Mouse (Mus musculus) megakaryocyte progenitor cell, adult 5-6 weeks (primary cell): Measurements from ENCODE around the gene Lrrc29. TPM values are rescaled to one million over a fixed set of nuclear protein-coding genes. Genes with fewer than 3 reads are reported as not detected.

Source experiments
- ATAC-seq: replicated peaks from 2 replicates; pipeline ENCODE4 v1.8.0; 2016; ENCODE audit warnings: mild to moderate bottlenecking, moderate TSS enrichment, inconsistent platforms; ENCODE audit not compliant: poor library complexity
- total RNA-seq, 2 experiments: library from RNA; stranded (forward) in 1 of 2; stranded (reverse) in 1 of 2; fragments of 157-497, 149-512 nt in 1 of 2; fragments of 200-1000 nt in 1 of 2; gene quantifications; 2 replicates each; pipeline versions ENCODE4 v1.2.3 to v1.2.4; 2015 to 2017

The Lrrc29 gene
- total RNA-seq, 2 experiments from 2014 or later: 1.3 to 2.0 TPM

DNA sequence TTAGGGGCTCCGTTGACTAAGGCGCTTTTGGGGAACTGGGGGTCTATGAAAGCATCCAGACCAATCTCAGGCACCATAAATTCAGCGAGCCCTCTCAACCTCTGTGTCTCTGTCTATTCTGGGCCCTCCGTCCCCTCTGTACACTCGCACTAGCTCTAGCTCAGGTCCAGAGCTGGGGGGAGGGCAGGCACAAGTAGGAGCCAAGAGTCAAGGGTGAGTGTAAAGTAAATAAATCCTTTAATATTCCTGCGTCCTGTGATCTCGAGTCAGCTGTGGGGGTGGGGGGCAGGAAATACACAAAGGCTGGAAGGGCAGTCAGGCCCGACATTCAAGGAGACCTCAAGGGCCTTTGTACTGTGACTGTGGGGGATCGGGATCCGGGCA lies 57.0 kb downstream of the Lrrc29 start:
- ATAC-seq: no peak

DNA sequence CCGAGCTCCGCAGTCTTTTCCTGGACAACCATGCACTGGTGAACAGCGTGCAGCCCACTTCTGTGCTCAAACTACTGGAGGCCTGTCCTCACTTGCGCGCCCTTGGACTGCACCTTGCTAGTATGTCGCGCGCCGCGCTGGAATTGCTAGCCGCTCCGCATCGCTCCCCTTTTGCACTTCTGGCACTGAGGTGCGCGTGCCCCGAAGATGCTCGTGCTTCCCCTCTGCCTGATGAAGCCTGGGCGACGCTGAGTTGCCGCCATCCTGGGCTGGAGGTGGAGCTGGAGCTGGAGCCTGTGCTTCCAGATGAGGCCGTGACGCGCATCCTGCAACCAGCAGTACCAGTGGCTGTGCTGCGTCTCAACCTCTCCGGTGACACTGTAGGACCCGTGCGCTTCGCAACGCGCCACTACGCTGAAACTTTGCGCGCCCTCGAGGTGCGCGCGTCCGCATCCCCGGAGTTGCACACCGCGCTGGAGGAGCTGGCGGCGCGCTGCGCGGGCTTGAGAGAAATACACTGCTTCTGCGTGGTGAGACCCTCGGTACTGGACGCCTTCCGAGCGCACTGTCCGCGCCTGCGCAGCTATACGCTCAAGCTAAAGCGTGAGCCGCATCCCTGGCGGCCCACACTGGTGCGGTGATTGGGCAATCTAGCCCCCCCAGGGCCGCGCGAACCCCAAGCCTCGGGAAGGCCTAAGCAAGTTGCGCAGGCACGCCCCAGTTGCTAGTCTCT lies 57.6 kb downstream of the Lrrc29 start:
- peak; percentile 6 for ATAC-seq

DNA sequence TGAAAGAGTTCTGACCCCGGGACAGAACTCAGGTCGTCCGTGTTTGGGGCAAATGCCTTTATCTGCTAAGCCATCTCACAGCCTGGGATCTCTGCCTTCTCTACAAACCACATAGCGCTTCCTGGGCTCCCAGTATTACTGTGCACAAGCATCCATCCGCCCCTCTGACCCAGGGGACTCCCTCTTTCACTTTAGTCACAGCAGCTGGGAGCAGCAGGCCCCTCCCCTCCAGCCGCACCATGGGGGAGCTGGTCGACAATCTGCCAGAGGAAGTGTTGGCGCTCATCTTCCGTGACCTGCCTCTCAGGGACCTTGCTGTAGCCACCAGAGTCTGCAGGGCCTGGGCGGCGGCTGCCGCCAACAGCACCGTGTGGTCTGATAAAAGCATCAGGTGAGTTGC lies 59.3 kb downstream of the Lrrc29 start:
- no peak for ATAC-seq

DNA sequence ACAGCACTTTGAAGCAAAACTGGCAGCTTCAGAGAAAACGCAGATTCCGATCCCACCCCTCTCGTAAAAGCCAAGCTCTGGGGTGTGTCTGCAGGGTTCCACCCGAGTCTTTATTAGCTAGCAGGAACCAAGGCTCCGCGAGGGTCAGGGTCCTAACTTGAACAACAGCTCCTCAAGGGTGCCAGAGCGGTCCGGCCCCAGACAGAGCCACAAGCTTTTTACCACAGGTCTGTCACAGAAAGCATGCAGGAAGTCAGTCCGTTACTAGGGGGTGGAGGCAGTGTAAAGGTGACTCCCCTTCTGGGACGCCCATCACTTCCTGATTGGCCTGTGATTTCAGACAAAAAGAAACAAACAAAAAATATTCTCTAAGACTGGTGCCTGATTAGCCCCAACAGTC lies 61.0 kb downstream of the Lrrc29 start:
- ATAC-seq: peak; percentile 61

DNA sequence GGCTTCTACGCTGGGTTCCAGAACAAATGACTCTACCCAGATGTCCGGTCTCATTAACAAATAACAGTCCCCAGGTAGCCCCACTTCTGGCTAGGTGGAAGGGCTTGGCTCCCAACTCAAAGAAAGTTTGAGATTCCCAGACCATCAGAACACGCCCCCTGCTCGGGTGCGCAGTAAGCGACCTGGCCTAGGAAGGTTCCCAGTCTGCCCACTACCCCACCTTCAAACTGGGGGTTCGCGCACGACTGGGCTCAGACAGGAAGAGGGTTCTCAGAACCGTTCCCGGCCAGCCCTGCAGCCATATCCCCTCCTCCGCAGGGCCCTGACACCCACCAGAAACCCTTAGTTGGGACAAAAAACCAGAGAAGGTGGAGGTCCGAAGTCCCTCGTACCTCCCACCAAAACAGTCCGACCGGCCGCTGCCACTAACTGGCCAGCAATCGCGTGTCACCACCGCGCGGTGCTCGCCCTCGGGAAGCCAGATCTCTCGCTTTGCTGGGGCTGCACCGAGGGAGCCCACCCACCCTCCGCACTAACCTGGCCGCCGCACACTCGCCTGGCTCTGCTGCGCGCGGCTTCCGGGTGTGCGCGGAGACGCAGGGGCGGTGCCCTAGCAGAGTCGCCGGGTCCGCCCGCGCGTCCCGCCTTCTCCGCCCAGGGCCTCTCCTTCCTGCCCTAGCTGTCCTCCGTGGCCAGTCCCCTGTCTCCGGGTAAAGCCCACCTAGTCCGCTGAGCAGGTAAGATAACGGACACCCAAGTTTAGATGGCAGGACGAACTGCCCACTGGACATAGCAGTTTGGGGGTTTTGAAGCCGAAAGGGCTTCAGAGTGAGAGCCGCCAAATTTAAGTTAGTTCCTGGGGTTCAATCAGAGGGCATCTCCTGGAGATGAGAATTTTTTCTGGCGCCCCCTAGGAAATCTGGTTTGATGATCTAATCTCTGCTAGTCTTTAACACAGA lies 61.8 kb downstream of the Lrrc29 start, which contains the start of the genes Tradd and Fbxl8:
TSS of gene Tradd (minus strand) at position 586 of the 959 bp plus-strand sequence.
TSS of gene Fbxl8 (plus strand) at position 625 of the 959 bp plus-strand sequence.
- peak; percentile 68 for ATAC-seq

DNA sequence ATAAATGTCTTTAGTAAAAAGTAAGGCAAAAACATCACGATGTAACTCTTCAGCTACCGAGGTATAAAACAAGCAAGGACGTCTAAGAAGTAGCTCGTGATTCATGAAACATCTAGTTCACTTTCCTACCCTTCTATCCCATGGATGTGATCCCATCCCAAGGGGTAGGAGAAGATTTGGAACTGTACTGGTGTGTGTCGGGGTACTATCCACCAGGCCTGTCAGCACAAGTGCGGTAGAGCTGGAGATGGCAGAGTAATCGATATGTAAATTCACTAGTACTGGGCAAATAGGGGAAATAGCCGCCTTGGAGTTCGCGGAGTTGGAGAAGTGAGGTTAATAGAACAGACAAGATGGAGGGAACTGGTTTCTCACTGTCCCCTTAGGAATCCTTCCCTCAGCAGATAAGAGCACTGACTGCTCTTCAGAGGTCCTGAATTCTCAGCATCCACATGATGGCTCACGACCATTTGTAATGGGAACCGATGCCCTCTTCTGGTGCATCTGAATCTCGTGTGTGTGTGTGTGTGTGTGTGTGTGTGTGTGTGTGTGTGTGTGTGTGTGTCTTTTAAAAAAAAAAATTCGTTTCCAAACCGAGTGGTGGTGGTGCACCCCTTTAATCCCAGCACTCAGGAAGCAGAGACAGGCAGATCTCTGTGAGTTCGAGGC lies 62.7 kb downstream of the Lrrc29 start:
- ATAC-seq: no peak

Other genes starting within 250 kb of the Lrrc29 start
- gene Ces3b, start 242.5 kb downstream of the Lrrc29 start, total RNA-seq (2015): not detected in 2 replicates
- gene Ces3b, start 242.5 kb downstream of the Lrrc29 start, total RNA-seq (2017): not detected in 2 replicates
- not detected in 2 replicates for gene Ces4a, start 194.5 kb downstream of the Lrrc29 start, total RNA-seq (2015)
- not detected in 2 replicates for gene Ces4a, start 194.5 kb downstream of the Lrrc29 start, total RNA-seq (2017)
- 146 and 152 TPM in 2 replicates for gene Cbfb, start 155.6 kb downstream of the Lrrc29 start, total RNA-seq (2015)
- 157 and 178 TPM in 2 replicates for gene Cbfb, start 155.6 kb downstream of the Lrrc29 start, total RNA-seq (2017)
- gene D230025D16Rik, start 101.1 kb downstream of the Lrrc29 start, total RNA-seq (2015): 20.8 and 31.3 TPM in 2 replicates
- 21.2 and 23.9 TPM in 2 replicates for gene D230025D16Rik, start 101.1 kb downstream of the Lrrc29 start, total RNA-seq (2017)
- 0.22 and 0.27 TPM in 2 replicates for gene B3gnt9, start 71.1 kb downstream of the Lrrc29 start, total RNA-seq (2015)
- gene B3gnt9, start 71.1 kb downstream of the Lrrc29 start, total RNA-seq (2017): 0.17 and 0.37 TPM in 2 replicates
- 7.0 and 8.7 TPM in 2 replicates for gene Tradd, start 61.7 kb downstream of the Lrrc29 start, total RNA-seq (2015)
- gene Tradd, start 61.7 kb downstream of the Lrrc29 start, total RNA-seq (2017): 14.2 and 15.4 TPM in 2 replicates
- 2.3 and 3.2 TPM in 2 replicates for gene Fbxl8, start 61.6 kb downstream of the Lrrc29 start, total RNA-seq (2015)
- gene Fbxl8, start 61.6 kb downstream of the Lrrc29 start, total RNA-seq (2017): 1.2 and 2.3 TPM in 2 replicates
- gene Hsf4, start 56.5 kb downstream of the Lrrc29 start, total RNA-seq (2015): not detected in 2 replicates
- not detected in 2 replicates for gene Hsf4, start 56.5 kb downstream of the Lrrc29 start, total RNA-seq (2017)
- gene Nol3, start 50.1 kb downstream of the Lrrc29 start, total RNA-seq (2015): not detected in 2 replicates
- 0.04 TPM in 1 of 2 replicates, not detected in the other for gene Nol3, start 50.1 kb downstream of the Lrrc29 start, total RNA-seq (2017)
- gene 4931428F04Rik, start 36.4 kb downstream of the Lrrc29 start, total RNA-seq (2015): 2.1 and 4.2 TPM in 2 replicates
- gene 4931428F04Rik, start 36.4 kb downstream of the Lrrc29 start, total RNA-seq (2017): 1.5 and 1.8 TPM in 2 replicates
- 0.52 and 0.61 TPM in 2 replicates for gene Exoc3l, start 30.2 kb downstream of the Lrrc29 start, total RNA-seq (2015)
- 0.20 and 1.6 TPM in 2 replicates for gene Exoc3l, start 30.2 kb downstream of the Lrrc29 start, total RNA-seq (2017)
- gene E2f4, start 28.6 kb downstream of the Lrrc29 start, total RNA-seq (2015): 121 and 126 TPM in 2 replicates
- 47.0 and 53.6 TPM in 2 replicates for gene E2f4, start 28.6 kb downstream of the Lrrc29 start, total RNA-seq (2017)
- gene Elmo3, start 20.7 kb downstream of the Lrrc29 start, total RNA-seq (2015): 0.49 and 0.71 TPM in 2 replicates
- gene Elmo3, start 20.7 kb downstream of the Lrrc29 start, total RNA-seq (2017): 0.33 and 0.88 TPM in 2 replicates
- gene Tmem208, start 76 bp upstream of the Lrrc29 start, total RNA-seq (2015): 70.7 and 84.0 TPM in 2 replicates
- gene Tmem208, start 76 bp upstream of the Lrrc29 start, total RNA-seq (2017): 41.0 and 50.3 TPM in 2 replicates
- 5.0 and 6.2 TPM in 2 replicates for gene Fhod1, start 21.7 kb upstream of the Lrrc29 start, total RNA-seq (2015)
- gene Fhod1, start 21.7 kb upstream of the Lrrc29 start, total RNA-seq (2017): 2.3 and 2.9 TPM in 2 replicates
- 0.54 and 0.79 TPM in 2 replicates for gene Slc9a5, start 22.6 kb upstream of the Lrrc29 start, total RNA-seq (2015)
- under 0.01 and 0.61 TPM in 2 replicates for gene Slc9a5, start 22.6 kb upstream of the Lrrc29 start, total RNA-seq (2017)
- not detected in 2 replicates for gene Plekhg4, start 47.0 kb upstream of the Lrrc29 start, total RNA-seq (2015)
- not detected in 2 replicates for gene Plekhg4, start 47.0 kb upstream of the Lrrc29 start, total RNA-seq (2017)
- not detected in 2 replicates for gene Kctd19, start 87.2 kb upstream of the Lrrc29 start, total RNA-seq (2015)
- 0.12 TPM in 1 of 2 replicates, not detected in the other for gene Kctd19, start 87.2 kb upstream of the Lrrc29 start, total RNA-seq (2017)
- 0.30 TPM in 1 of 2 replicates, not detected in the other for gene Lrrc36, start 87.3 kb upstream of the Lrrc29 start, total RNA-seq (2015)
- 0.91 and 1.2 TPM in 2 replicates for gene Lrrc36, start 87.3 kb upstream of the Lrrc29 start, total RNA-seq (2017)
- 0.27 TPM in 1 of 2 replicates, not detected in the other for gene Tppp3, start 145.2 kb upstream of the Lrrc29 start, total RNA-seq (2015)
- 0.57 and 2.4 TPM in 2 replicates for gene Tppp3, start 145.2 kb upstream of the Lrrc29 start, total RNA-seq (2017)
- 4.8 and 5.7 TPM in 2 replicates for gene Zdhhc1, start 170.6 kb upstream of the Lrrc29 start, total RNA-seq (2015)
- 2.7 and 5.0 TPM in 2 replicates for gene Zdhhc1, start 170.6 kb upstream of the Lrrc29 start, total RNA-seq (2017)
- 0.10 and 0.12 TPM in 2 replicates for gene Hsd11b2, start 192.5 kb upstream of the Lrrc29 start, total RNA-seq (2015)
- not detected in 2 replicates for gene Hsd11b2, start 192.5 kb upstream of the Lrrc29 start, total RNA-seq (2017)
- 137 and 142 TPM in 2 replicates for gene Atp6v0d1, start 239.8 kb upstream of the Lrrc29 start, total RNA-seq (2015)
- 50.5 and 56.6 TPM in 2 replicates for gene Atp6v0d1, start 239.8 kb upstream of the Lrrc29 start, total RNA-seq (2017)